Mouse (Mus musculus): ENCODE data around the gene Cenpv. TPM values are rescaled to one million over a fixed set of nuclear protein-coding genes. Genes with fewer than 3 reads are reported as not detected.

Cenpv gene
- total RNA-seq (2023) = 1 to 10 TPM; 3.9 to 7.8 TPM

GRCm38 (mm10) chr11:62539089-62539890 is at the start of gene Cenpv:
Cenpv (minus strand) TSS chr11:62539261.

GRCm38 (mm10) chr11:62573959-62574702 is 35.1 kb upstream of the Cenpv start, which contains the start of gene Trpv2:
Trpv2 (plus strand) TSS chr11:62574486.

GRCm38 (mm10) chr11:62550727-62551225 is 11.7 kb upstream of the Cenpv start, which contains the start of gene Ubb:
Ubb (plus strand) TSS chr11:62551171.

Other genes with a start within 250 kb of the Cenpv start
- 10 to 100 TPM; 10.8 to 11.9 TPM for gene Pigl, start 80.8 kb downstream of the Cenpv start, total RNA-seq (2023)
- 100 to 1,000 TPM; 350 to 402 TPM for gene Ncor1, start 80.7 kb downstream of the Cenpv start, total RNA-seq (2023)
- gene Ubb, start 11.9 kb upstream of the Cenpv start, total RNA-seq (2023) = 1,000 to 10,000 TPM; 1,679 to 1,929 TPM
- gene Trpv2, start 35.2 kb upstream of the Cenpv start, total RNA-seq (2023) = 10 to 100 TPM; 42.1 to 49.3 TPM
- 1 to 10 TPM; 1.7 to 1.9 TPM for gene Lrrc75a, start 109.3 kb upstream of the Cenpv start, total RNA-seq (2023)
- gene Mmgt2, start 109.4 kb upstream of the Cenpv start, total RNA-seq (2023) = 10 to 100 TPM; 10.7 to 11.7 TPM
- gene Zfp287, start 192.6 kb upstream of the Cenpv start, total RNA-seq (2023) = under 1 TPM; 0.44 to 0.84 TPM
- not detected for gene Gm10428, start 213.8 kb upstream of the Cenpv start, total RNA-seq (2023)